Mouse (Mus musculus) liver, embryonic 13.5 days (tissue): ENCODE results near the gene Agbl5. TPM values are rescaled to one million over a fixed set of nuclear protein-coding genes. Genes with fewer than 3 reads are reported as not detected.

Experiments used
- ATAC-seq: fragments of 200-750 bp; cut with Nextera tagmentation; 2 replicates; pipeline ENCODE4 v1.8.0; 2017; ENCODE audit warnings: low read depth, mild to moderate bottlenecking, moderate number of reproducible peaks, moderate library complexity
- DNase-seq: peaks from one replicate; pipeline ENCODE4 v3.0.0; 2022
- H3K27ac ChIP-seq: fragments of 300-500 bp; sonication (generic); 2 replicates; pipeline ENCODE4 v1.5.1; 2015; ENCODE audit warnings: moderate library complexity, mild to moderate bottlenecking, inconsistent platforms
- H3K27me3 ChIP-seq: fragments of 300-500 bp; sonication (generic); 2 replicates; pipeline ENCODE4 v1.6.1; 2015; ENCODE audit warnings: mild to moderate bottlenecking, inconsistent platforms
- H3K36me3 ChIP-seq: fragments of 300-500 bp; sonication (generic); 2 replicates; pipeline ENCODE4 v1.6.1; 2015; ENCODE audit warnings: mild to moderate bottlenecking, inconsistent platforms
- H3K4me1 ChIP-seq: fragments of 300-500 bp; sonication (generic); replicated peaks from 2 replicates; pipeline ENCODE4 v1.6.1; 2015; ENCODE audit warnings: inconsistent platforms
- H3K4me2 ChIP-seq: fragments of 300-500 bp; sonication (generic); 2 replicates; pipeline ENCODE4 v1.6.1; 2015; ENCODE audit warnings: inconsistent platforms, mild to moderate bottlenecking, moderate library complexity
- H3K4me3 ChIP-seq: fragments of 300-500 bp; sonication (generic); replicated peaks from 2 replicates; pipeline ENCODE4 v1.5.1; 2015; ENCODE audit warnings: mild to moderate bottlenecking, inconsistent platforms
- H3K9ac ChIP-seq: fragments of 300-500 bp; sonication (generic); 2 replicates; pipeline ENCODE4 v1.6.1; 2015; ENCODE audit warnings: mild to moderate bottlenecking, inconsistent platforms
- H3K9me3 ChIP-seq: fragments of 300-500 bp; sonication (generic); replicated peaks from 2 replicates; pipeline ENCODE4 v1.6.1; 2016; ENCODE audit warnings: inconsistent platforms
- WGBS: fragments of 180-500 bp; shearing (Covaris S2); methylation state at CpG from one replicate; pipeline ENCODE4 v1.1.7; 2015; ENCODE audit not compliant: insufficient replicate concordance; 5-methylcytosine and 5-hydroxymethylcytosine counted together
- polyA plus RNA-seq: library from polyadenylated mRNA; unstranded; fragments of >200 nt; fragmentation: Nextera tagmentation; extraction: Ambion mirVana; gene quantifications from 2 replicates; pipeline ENCODE4 v1.2.1, GENCODE M21; 2015

Agbl5 gene
- polyA plus RNA-seq, 1 experiment from 2014 or later = 4.3 TPM

DNA sequence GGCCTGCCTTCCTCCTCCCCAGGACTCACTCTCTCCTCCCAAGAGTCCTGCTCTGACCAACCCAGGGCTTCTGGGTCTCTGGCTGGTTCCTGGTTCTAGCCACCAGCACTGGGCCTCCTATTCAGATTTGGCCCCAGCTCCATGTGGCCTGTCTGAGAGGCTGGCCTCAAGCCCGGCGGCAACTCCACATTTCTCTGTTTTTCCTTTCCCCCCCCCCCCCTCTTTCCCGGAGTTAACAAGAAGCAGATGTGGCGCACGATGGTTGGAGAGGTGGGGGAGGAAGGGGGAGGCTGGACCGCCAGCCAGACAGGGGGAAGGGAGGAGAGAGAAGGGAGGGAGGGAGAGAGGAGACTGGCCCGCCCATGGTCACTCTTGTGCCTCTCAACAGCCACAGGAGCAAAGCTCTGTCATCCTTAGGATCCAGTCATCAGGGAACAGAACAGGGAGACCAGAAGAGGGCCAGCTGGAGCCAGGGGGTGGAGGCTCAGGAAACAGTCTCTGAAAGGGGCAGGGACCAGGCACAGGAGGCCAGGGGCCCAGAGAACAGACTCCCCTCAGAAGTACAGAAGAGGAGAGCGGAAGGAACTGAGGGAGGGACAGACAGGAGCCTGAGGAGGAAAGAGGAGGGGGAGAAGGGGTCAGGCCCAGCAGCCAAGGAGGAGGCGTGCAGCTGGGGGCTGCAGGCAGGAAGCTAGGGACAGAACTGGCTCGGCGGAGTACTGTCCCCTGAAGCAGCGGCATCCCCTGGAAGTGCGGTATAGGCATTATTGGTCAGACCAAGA is 24.8 kb downstream of the Agbl5 start, which contains the start of gene Emilin1:
TSS of gene Emilin1 (plus strand) at position 343 of the 782 bp plus-strand sequence.
- Histone ChIP-seq H3K27me3 (no peaks in the 10 kb centered on the region), H3K9ac (peak within 1 kb of the TSS; percentile 72), H3K9me3 (no peaks in the 10 kb centered on the region), H3K27ac (peak within 1 kb of the TSS; percentile 83), H3K4me3 (peak within 1 kb of the TSS; percentile 59), H3K4me2 (peak within 1 kb of the TSS; percentile 67), H3K36me3 (peaks cover 16% of the 10 kb centered on the region), H3K4me1 (peaks cover 92% of the 10 kb centered on the region)
- DNase-seq (no peak), ATAC-seq (peak; percentile 34)
- WGBS = 21% methylated on average over 13 of the region's 13 CpGs

DNA sequence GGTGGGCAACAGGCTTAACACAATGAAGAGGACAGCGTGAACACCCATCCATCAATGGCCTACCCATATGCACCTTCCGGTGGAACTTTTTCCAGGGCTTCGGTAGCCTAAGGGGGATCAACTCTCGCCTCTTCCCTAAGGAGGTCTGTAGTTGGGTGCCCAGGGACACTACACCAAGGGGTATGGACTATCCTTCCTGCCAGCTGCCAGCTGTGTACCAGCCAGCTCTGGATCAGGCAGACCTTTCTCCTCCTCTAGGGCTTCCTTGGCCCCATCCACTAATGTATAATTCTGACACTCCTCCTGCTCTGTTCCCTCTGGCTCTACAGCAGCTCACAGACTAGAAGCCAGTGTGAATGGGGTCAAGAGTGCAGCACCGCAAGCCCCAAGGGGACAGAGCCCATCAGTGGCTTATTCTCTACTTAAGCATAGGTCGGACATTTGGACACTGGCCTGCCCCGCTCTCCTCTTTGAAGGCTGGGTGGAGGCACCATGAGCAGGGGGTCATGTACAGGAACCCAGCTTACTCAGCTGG is 25.7 kb downstream of the Agbl5 start:
- DNase-seq (no peak), ATAC-seq (peak; percentile 3; the same call in 1 of the 2 replicates)
- peaks cover 88% of the 10 kb centered on the region for H3K4me1 ChIP-seq

DNA sequence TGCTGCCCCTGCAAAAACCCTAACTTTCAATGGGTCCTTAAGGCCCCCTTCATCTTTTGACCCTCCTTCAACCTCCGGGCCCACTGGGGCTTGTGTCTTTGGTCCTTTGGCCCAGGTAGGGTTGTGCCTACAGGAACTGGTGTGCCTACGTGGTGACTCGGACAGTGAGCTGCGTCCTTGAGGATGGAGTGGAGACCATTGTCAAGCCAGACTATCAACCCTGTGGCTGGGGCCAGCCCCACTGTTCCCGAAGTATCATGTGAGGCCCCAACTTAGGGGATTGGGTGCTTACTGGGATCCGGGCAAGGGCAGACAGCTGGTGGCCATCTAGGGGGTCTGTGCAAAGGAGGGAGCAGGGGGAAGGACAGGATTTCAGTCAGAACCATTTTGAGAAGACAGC is 26.4 kb downstream of the Agbl5 start:
- Histone ChIP-seq H3K4me2 (peak overlapping the region; percentile 67), H3K9ac (peak overlapping the region; percentile 72), H3K4me1 (peaks cover 83% of the 10 kb centered on the region), H3K4me3 (peak overlapping the region; percentile 59), H3K27me3 (no peaks in the 10 kb centered on the region), H3K9me3 (no peaks in the 10 kb centered on the region), H3K27ac (peak overlapping the region; percentile 83), H3K36me3 (peaks cover 31% of the 10 kb centered on the region)
- WGBS = 28% methylated on average over 6 of the region's 6 CpGs
- DNase-seq (no peak), ATAC-seq (no peak)

More for the DNA sequence above, 25.7 kb downstream of the Agbl5 start:
- Histone ChIP-seq H3K4me3 (peak overlapping the region; percentile 59), H3K9me3 (no peaks in the 10 kb centered on the region), H3K27ac (peak overlapping the region; percentile 83), H3K27me3 (no peaks in the 10 kb centered on the region), H3K9ac (peak overlapping the region; percentile 72), H3K36me3 (peaks cover 25% of the 10 kb centered on the region), H3K4me2 (peak overlapping the region; percentile 67)
- WGBS = 19% methylated on average over 7 of the region's 7 CpGs

GRCm38 (mm10) chr5:30915456-30915855 is 27.0 kb downstream of the Agbl5 start:
- Histone ChIP-seq H3K4me2 (peak overlapping the region; percentile 67), H3K9me3 (no peaks in the 10 kb centered on the region), H3K9ac (peak overlapping the region; percentile 72), H3K4me1 (peaks cover 87% of the 10 kb centered on the region), H3K27me3 (no peaks in the 10 kb centered on the region), H3K36me3 (peaks cover 37% of the 10 kb centered on the region), H3K27ac (peak overlapping the region; percentile 83), H3K4me3 (peak overlapping the region; percentile 59)
- no peak for DNase-seq
- ATAC-seq = 0 out of 2 replicates have a peak, but pooled peaks have one; percentile 10
- WGBS = 19% methylated on average over 9 of the region's 9 CpGs

DNA sequence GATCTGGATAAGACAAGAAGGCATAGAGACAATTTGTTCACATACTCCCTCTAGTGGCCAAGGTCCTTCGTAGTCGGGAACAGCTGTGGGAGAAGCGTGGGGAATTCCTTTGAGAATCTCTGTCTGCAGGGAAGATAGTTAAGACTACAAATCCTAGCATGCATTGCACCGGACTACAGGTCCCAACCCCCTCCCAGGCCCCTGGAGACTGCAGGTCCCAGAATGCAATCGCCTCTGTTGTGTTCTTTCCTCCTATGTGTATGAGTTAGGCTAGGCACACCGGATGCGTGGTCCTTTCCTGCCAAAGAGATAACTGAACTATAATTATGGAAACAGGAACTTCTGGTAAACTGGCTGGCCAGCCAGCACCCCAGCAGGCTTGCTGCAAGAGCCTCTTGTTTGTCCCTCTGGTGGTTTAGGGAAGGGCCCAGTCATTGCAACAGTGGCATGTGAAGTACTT is 27.5 kb downstream of the Agbl5 start:
- DNase-seq (peak; percentile 62), ATAC-seq (peak; percentile 71)
- peak overlapping the region; percentile 1; the same call in 1 of the 2 replicates for H3K9ac ChIP-seq
- peak overlapping the region; percentile 83 for H3K27ac ChIP-seq
- H3K27me3 ChIP-seq = no peaks in the 10 kb centered on the region
- H3K4me1 ChIP-seq = peaks cover 87% of the 10 kb centered on the region
- no peaks in the 10 kb centered on the region for H3K9me3 ChIP-seq
- H3K4me3 ChIP-seq = peak overlapping the region; percentile 59; the same call in 1 of the 2 replicates
- 3% methylated on average over 7 of the region's 7 CpGs for WGBS
- H3K36me3 ChIP-seq = peaks cover 42% of the 10 kb centered on the region
- peak overlapping the region; percentile 67 for H3K4me2 ChIP-seq

GRCm38 (mm10) chr5:30916841-30917240 is 28.3 kb downstream of the Agbl5 start:
- H3K9ac ChIP-seq = no peak overlapping the region
- no peak overlapping the region for H3K4me3 ChIP-seq
- ATAC-seq = no peak

GRCm38 (mm10) chr5:30917348-30917747 is 28.9 kb downstream of the Agbl5 start:
- H3K4me1 ChIP-seq = peaks cover 87% of the 10 kb centered on the region
- H3K27me3 ChIP-seq = no peaks in the 10 kb centered on the region
- no peaks in the 10 kb centered on the region for H3K9me3 ChIP-seq
- 0 out of 2 replicates have a peak overlapping the region, but pooled peaks have one; percentile 6 for H3K9ac ChIP-seq
- WGBS = 83% methylated on average over 11 of the region's 11 CpGs
- peaks cover 43% of the 10 kb centered on the region for H3K36me3 ChIP-seq
- no peak for ATAC-seq
- no peak overlapping the region for H3K4me2 ChIP-seq
- H3K4me3 ChIP-seq = no peak overlapping the region
- H3K27ac ChIP-seq = 0 out of 2 replicates have a peak overlapping the region, but pooled peaks have one; percentile 68
- DNase-seq = no peak

More at GRCm38 (mm10) chr5:30916841-30917240, 28.3 kb downstream of the Agbl5 start:
- WGBS = 76% methylated on average over 9 of the region's 9 CpGs
- peak overlapping the region; percentile 68 for H3K27ac ChIP-seq
- H3K4me2 ChIP-seq = peak overlapping the region; percentile 5; the same call in 1 of the 2 replicates
- H3K36me3 ChIP-seq = peaks cover 43% of the 10 kb centered on the region
- H3K9me3 ChIP-seq = no peaks in the 10 kb centered on the region
- no peaks in the 10 kb centered on the region for H3K27me3 ChIP-seq
- peaks cover 87% of the 10 kb centered on the region for H3K4me1 ChIP-seq
- DNase-seq = no peak

DNA sequence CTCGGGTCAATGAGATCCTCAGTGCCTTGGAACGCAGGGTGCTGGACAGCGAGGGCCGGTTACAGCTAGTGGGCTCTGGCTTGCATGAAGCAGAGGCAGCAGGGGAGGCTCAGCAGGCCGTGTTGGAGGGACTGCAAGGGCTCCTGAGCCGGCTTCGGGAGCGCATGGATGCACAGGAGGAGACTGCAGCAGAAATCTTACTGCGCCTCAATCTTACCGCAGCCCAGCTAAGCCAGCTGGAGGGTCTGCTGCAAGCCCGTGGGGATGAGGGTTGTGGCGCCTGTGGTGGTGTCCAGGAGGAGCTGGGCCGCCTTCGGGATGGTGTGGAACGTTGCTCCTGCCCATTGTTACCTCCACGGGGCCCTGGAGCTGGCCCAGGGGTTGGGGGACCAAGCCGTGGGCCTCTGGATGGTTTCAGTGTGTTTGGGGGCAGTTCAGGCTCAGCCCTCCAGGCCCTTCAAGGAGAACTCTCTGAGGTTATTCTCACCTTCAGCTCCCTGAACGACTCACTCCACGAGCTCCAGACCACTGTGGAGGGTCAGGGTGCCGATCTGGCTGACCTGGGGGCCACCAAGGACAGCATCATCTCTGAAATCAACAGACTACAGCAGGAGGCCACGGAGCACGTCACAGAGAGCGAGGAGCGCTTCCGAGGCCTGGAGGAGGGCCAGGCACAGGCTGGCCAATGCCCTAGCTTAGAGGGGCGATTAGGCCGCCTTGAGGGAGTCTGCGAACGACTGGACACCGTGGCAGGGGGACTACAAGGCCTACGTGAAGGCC is 29.6 kb downstream of the Agbl5 start:
- peaks cover 43% of the 10 kb centered on the region for H3K36me3 ChIP-seq
- H3K9me3 ChIP-seq = no peaks in the 10 kb centered on the region
- H3K27me3 ChIP-seq = no peaks in the 10 kb centered on the region
- no peak overlapping the region for H3K27ac ChIP-seq
- no peak overlapping the region for H3K9ac ChIP-seq
- peaks cover 87% of the 10 kb centered on the region for H3K4me1 ChIP-seq
- ATAC-seq = no peak
- H3K4me3 ChIP-seq = no peak overlapping the region
- no peak for DNase-seq
- no peak overlapping the region for H3K4me2 ChIP-seq
- WGBS = 84% methylated on average over 31 of the region's 31 CpGs

DNA sequence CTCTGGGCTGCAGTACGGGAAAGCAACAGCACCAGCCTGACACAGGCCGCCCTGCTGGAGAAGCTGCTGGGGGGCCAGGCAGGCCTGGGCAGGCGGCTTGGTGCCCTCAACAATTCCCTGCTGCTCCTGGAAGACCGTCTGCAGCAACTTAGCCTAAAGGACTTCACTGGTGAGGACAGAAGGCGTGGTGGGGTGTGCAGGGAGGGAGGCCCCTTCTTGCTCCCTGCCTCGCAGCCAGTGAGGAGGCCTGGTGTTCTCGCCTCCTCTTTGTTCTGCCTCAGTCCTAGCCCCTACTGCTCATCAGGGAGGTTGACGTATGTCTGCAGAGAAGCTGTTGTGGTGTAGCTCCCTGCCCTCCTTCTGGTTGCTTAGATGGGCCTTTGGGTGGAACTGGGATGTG is 30.2 kb downstream of the Agbl5 start:
- no peak for DNase-seq
- Histone ChIP-seq H3K36me3 (peaks cover 43% of the 10 kb centered on the region), H3K9me3 (no peaks in the 10 kb centered on the region), H3K4me3 (no peak overlapping the region), H3K4me1 (peaks cover 87% of the 10 kb centered on the region), H3K4me2 (no peak overlapping the region), H3K27me3 (no peaks in the 10 kb centered on the region), H3K9ac (no peak overlapping the region), H3K27ac (no peak overlapping the region)
- ATAC-seq = no peak
- WGBS = 71% methylated on average over 8 of the region's 8 CpGs

DNA sequence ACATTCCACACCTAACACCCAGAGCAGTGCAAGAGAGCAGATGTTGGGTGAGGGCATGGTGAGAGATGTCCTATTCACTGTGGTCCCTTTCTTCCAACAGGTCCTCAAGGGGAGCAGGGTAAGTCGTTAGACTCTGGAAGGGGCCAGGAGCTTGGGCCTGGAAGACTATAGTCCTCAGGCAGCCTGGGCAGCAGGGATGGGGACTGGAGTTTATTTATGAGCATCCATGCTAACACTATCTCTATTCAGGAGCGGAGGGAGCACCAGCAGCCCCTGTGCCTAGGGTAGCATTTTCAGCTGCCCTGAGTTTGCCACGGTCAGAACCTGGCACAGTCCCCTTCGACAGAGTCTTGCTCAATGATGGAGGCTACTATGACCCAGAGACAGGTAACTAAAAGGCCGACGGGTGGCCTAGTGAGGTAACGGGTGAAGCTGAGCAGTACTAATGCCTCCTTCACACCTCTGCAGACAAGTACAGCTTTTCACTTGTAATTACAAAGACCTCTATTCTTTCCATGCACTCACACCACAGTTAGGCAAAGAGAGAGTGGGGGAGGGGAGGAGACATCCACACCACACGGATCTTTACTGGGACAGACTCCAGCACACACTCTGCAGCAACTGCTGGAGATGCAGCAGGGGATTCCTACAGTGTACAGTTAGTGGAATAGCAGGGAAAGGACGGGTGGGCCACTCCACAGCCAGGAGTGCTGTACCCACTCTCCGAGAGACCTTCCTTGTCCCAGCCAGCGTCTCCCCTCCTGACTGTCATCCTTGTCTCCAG is 31.5 kb downstream of the Agbl5 start:
- Histone ChIP-seq H3K4me1 (peaks cover 82% of the 10 kb centered on the region), H3K27ac (no peak overlapping the region), H3K9ac (0 out of 2 replicates have a peak overlapping the region, but pooled peaks have one; percentile 56), H3K36me3 (peaks cover 52% of the 10 kb centered on the region), H3K4me2 (peak overlapping the region; percentile 87), H3K9me3 (no peaks in the 10 kb centered on the region), H3K4me3 (0 out of 2 replicates have a peak overlapping the region, but pooled peaks have one; percentile 69), H3K27me3 (no peaks in the 10 kb centered on the region)
- WGBS = 71% methylated on average over 11 of the region's 11 CpGs
- ATAC-seq = no peak
- DNase-seq = no peak
